ENCODE assay signal across 9 mouse cellular contexts in the genomic region with DNA sequence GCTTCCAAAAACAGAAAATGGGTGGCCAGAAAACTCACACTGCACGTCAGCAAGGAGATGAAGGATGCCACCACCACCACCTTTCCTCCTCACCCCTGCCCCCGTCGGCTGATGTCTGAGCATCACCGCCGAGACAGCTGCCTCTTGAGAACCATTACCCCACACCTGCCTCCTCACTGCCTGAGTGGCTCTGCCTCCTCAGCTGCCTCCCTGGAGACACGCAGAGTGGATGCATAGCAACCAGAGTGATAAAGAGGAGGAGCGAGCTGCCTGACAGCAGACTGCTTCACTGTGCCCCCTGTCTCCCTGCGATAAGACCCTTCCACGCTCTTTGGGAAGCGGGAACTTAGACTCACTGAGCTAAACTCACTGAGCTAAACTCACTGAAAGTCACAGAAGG. TPM values are rescaled to one million over a fixed set of nuclear protein-coding genes. Genes with fewer than 3 reads are reported as not detected.
DNase-seq lines count a peak whose midpoint lies in the region; ATAC-seq and TF ChIP-seq lines count a peak whose summit lies in the region.
"Had no signal": no experiment of that assay in that cellular context is flagged by ENCODE, and none has a peak within 500 bp of the region (broad histone marks: within the 10 kb centered on the region; RNA-seq: fewer than 3 reads in every experiment).

No protein-coding gene starts in this region.

- no peak overlapping the region for H3K4me2 ChIP-seq in CH12.LX (ENCODE audit: insufficient read depth, low read depth, poor library complexity, severe bottlenecking)
- H3K4me2 ChIP-seq in hindbrain, embryonic 12.5 days (replicated peaks): 0 out of 2 replicates have a peak overlapping the region, but pooled peaks have one; percentile 21
- H3K4me2 ChIP-seq in midbrain, embryonic 14.5 days (ENCODE audit: low read length): no peak overlapping the region
- H3K4me2 ChIP-seq: heart, embryonic 15.5 days had no signal

- DNase-seq in CH12.LX (ENCODE audit: extremely low read depth): peak; percentile 6
- peak; percentile 45 for DNase-seq in embryo, embryonic 10.5 days (ENCODE audit: low spot score)
- peak; percentile 76 for DNase-seq in midbrain, embryonic 14.5 days
- DNase-seq in cerebellum, postnatal 4 days (ENCODE audit: low spot score in 2 of 2): no peak
- DNase-seq in T-cell, adult 2 months (ENCODE audit: low spot score): no peak
- DNase-seq in yolk sac, embryonic 10.5 days (ENCODE audit: low spot score): no peak

- H3K36me3 ChIP-seq in CH12.LX (replicated peaks in 1 of 2; ENCODE audit: control insufficient read depth in 1 of 2, insufficient read depth in 1 of 2, low read length in 1 of 2): no peaks in the 10 kb centered on the region
- H3K36me3 ChIP-seq in hindbrain, embryonic 12.5 days: no peaks in the 10 kb centered on the region
- no peaks in the 10 kb centered on the region for H3K36me3 ChIP-seq in midbrain, embryonic 14.5 days (ENCODE audit: control insufficient read depth, insufficient read depth, low read length)
- H3K36me3 ChIP-seq: heart, embryonic 15.5 days had no signal

- peak; percentile 85 for ATAC-seq in hindbrain, embryonic 12.5 days (ENCODE audit: low FRiP score)
- ATAC-seq in midbrain, embryonic 14.5 days (ENCODE audit: low FRiP score, low TSS enrichment): 0 out of 2 replicates have a peak, but pooled peaks have one; percentile 40
- no peak for ATAC-seq in monocyte, adult 5-6 weeks (replicated peaks; ENCODE audit: insufficient number of reproducible peaks, low FRiP score, low TSS enrichment, poor library complexity, severe bottlenecking)

- 34% methylated on average over 10 of the region's 10 CpGs for WGBS in hindbrain, embryonic 12.5 days
- 25% methylated on average over 10 of the region's 10 CpGs for WGBS in midbrain, embryonic 14.5 days

- peaks cover 0 to 2% of the 10 kb centered on the region in 2 experiments; a peak in 1 of 4 replicates for H3K4me1 ChIP-seq in CH12.LX (ENCODE audit: control insufficient read depth in 1 of 2, insufficient read depth in 2 of 2)
- peaks cover 11% of the 10 kb centered on the region for H3K4me1 ChIP-seq in hindbrain, embryonic 12.5 days
- H3K4me1 ChIP-seq in midbrain, embryonic 14.5 days (ENCODE audit: control insufficient read depth, insufficient read depth, low read length): 0 out of 2 replicates have a peak, but pooled peaks cover 6% of the 10 kb centered on the region

- no peak for TF ChIP-seq EP300 in CH12.LX (IDR thresholded peaks at IDR 0.05; ENCODE audit: low read length)

- dilution Hi-C loops in CH12.LX (cut with MboI; ENCODE audit: extremely low pct_ligation_motif_present, extremely low pct_unique_long_range_greater_than_20kb, low sequenced_read_pairs): no loop called here

- no peak overlapping the region for H3K27ac ChIP-seq in CH12.LX (ENCODE audit: insufficient read depth, low read depth)
- peak overlapping the region; percentile 35; the same call in 1 of the 2 replicates for H3K27ac ChIP-seq in hindbrain, embryonic 12.5 days
- no peak overlapping the region for H3K27ac ChIP-seq in midbrain, embryonic 14.5 days (replicated peaks; ENCODE audit: low read depth, low read length)
- H3K27ac ChIP-seq: heart, embryonic 15.5 days had no signal

- H3K79me2 ChIP-seq in CH12.LX (replicated peaks; ENCODE audit: control insufficient read depth, extremely low read depth, insufficient read depth, poor library complexity, severe bottlenecking): no peaks in the 10 kb centered on the region

- in situ Hi-C loops in CH12.LX (cut with MboI; ENCODE audit: low pct_ligation_motif_present, low pct_unique_long_range_greater_than_20kb, low sequenced_read_pairs): no loop called here

- no peak for TF ChIP-seq CTCF in CH12.LX (conservative IDR thresholded peaks at IDR 0.05 in 1 of 2, IDR thresholded peaks at IDR 0.05 in 1 of 2; ENCODE audit: low read depth in 2 of 2, low read length in 2 of 2)

- no peak overlapping the region for H3K9ac ChIP-seq in CH12.LX (ENCODE audit: insufficient read depth, low read depth)
- H3K9ac ChIP-seq in hindbrain, embryonic 12.5 days: no peak overlapping the region
- H3K9ac ChIP-seq in midbrain, embryonic 14.5 days (replicated peaks; ENCODE audit: low read length): no peak overlapping the region
- H3K9ac ChIP-seq: heart, embryonic 15.5 days had no signal

- H3K4me3 ChIP-seq in CH12.LX (replicated peaks in 1 of 3; ENCODE audit: low read depth in 2 of 3, low read length in 2 of 3, poor library complexity in 1 of 3): no peak overlapping the region
- no peak overlapping the region for H3K4me3 ChIP-seq in hindbrain, embryonic 12.5 days
- H3K4me3 ChIP-seq in midbrain, embryonic 14.5 days (replicated peaks; ENCODE audit: low read depth, low read length): no peak overlapping the region
- H3K4me3 ChIP-seq: heart, embryonic 15.5 days had no signal

- TF ChIP-seq RAD21 in CH12.LX (IDR thresholded peaks at IDR 0.05; ENCODE audit: low read depth, low read length): no peak

- H3K27me3 ChIP-seq in CH12.LX (replicated peaks): peaks cover 82% of the 10 kb centered on the region
- H3K27me3 ChIP-seq in hindbrain, embryonic 12.5 days: no peaks in the 10 kb centered on the region
- H3K27me3 ChIP-seq in midbrain, embryonic 14.5 days (ENCODE audit: control insufficient read depth, insufficient read depth, low read length): no peaks in the 10 kb centered on the region
- H3K27me3 ChIP-seq: heart, embryonic 15.5 days had no signal

- TF ChIP-seq POLR2A in CH12.LX (IDR thresholded peaks at IDR 0.05; ENCODE audit: low read depth, low read length): no peak

- no peaks in the 10 kb centered on the region for H3K9me3 ChIP-seq in CH12.LX (replicated peaks; ENCODE audit: low read length)
- H3K9me3 ChIP-seq in hindbrain, embryonic 12.5 days (replicated peaks): no peaks in the 10 kb centered on the region
- no peaks in the 10 kb centered on the region for H3K9me3 ChIP-seq in midbrain, embryonic 14.5 days (ENCODE audit: control insufficient read depth, low read length)
- H3K9me3 ChIP-seq: heart, embryonic 15.5 days had no signal

TF ChIP-seq in CH12.LX, 34 proteins besides CTCF, POLR2A, EP300 and RAD21:
- no peak for TF ChIP-seq GABPA (IDR thresholded peaks at IDR 0.05; ENCODE audit: insufficient replicate concordance, low read depth, low read length)
- no peak for TF ChIP-seq JUN (IDR thresholded peaks at IDR 0.05; ENCODE audit: insufficient read depth, low read depth, low read length)
- TF ChIP-seq MAZ (IDR thresholded peaks at IDR 0.05; ENCODE audit: low read depth, low read length): no peak
- TF ChIP-seq E2F4 (IDR thresholded peaks at IDR 0.05; ENCODE audit: insufficient replicate concordance, low read depth, low read length): no peak
- no peak for TF ChIP-seq BHLHE40 (IDR thresholded peaks at IDR 0.05; ENCODE audit: low read depth, low read length)
- no peak for TF ChIP-seq TBP (conservative IDR thresholded peaks at IDR 0.05; ENCODE audit: low read depth, low read length)
- TF ChIP-seq POLR2AphosphoS2 (IDR thresholded peaks at IDR 0.05; ENCODE audit: low read depth, low read length): no peak
- no peak for TF ChIP-seq SIN3A (IDR thresholded peaks at IDR 0.05; ENCODE audit: low read length)
- TF ChIP-seq USF1 (IDR thresholded peaks at IDR 0.05; ENCODE audit: low read depth, low read length): no peak
- no peak for TF ChIP-seq UBTF (IDR thresholded peaks at IDR 0.05; ENCODE audit: low read depth, low read length)
- no peak for TF ChIP-seq ZNF384 (IDR thresholded peaks at IDR 0.05; ENCODE audit: low read depth, low read length)

RNA-seq across cellular contexts. Expression of gene Kcna5, which starts 20.5 kb away (rescaled TPM):
- total RNA-seq in CH12.LX (2012; rRNA removed) (not detected in 2 replicates), CH12.LX (2014; rRNA removed) (not detected in 2 replicates)
- polyA plus RNA-seq in CH12.LX (2012; ENCODE audit: insufficient read length, low read depth): not detected in 2 replicates
- polyA plus RNA-seq in hindbrain, embryonic 12.5 days (2016; fragmentation: Nextera tagmentation; extraction: Ambion mirVana): 2.8 and 3.1 TPM in 2 replicates
- polyA plus RNA-seq in midbrain, embryonic 14.5 days (2014; fragmentation: Nextera tagmentation; extraction: Ambion mirVana): 2.6 and 3.5 TPM in 2 replicates
- total RNA-seq in monocyte, adult 5-6 weeks (2017): not detected in 3 replicates

Comparison
In these comparisons a context has a peak if more than half of its experiments do, and no peak if none do; other contexts are left out.
1. DNase-seq: peak in CH12.LX (single experiment), embryo, embryonic 10.5 days (single experiment) and midbrain, embryonic 14.5 days (single experiment); none in cerebellum, postnatal 4 days (0 of 2), T-cell, adult 2 months (single experiment) and yolk sac, embryonic 10.5 days (single experiment).